Mouse (Mus musculus) left cerebral cortex, adult 11 months (tissue): ENCODE measurements at regions not wholly inside any gene's neighbourhood (a gene's known extent, or its start where the extent isn't known, plus 50 kb on each side); places are given as distances from the start of the nearest gene placed in this dataset.
"Not testable (repeated sequence)": the region's sequence is repeated elsewhere in the genome, so short reads cannot be mapped to it uniquely, and the experiment has no call there.

ENCODE experiments used
- DNase-seq: peaks from one replicate; pipeline ENCODE4 v3.0.0; 2022; ENCODE audit warnings: low spot score

- DNase-seq, result no peak
These were observed 229.5 kb upstream of the Arglu1 start for GRCm38 (mm10) chr8:8919582-8920503.

GRCm38 (mm10) chr8:8919040-8919439 lies 228.7 kb upstream of the Arglu1 start:
- DNase-seq, result no peak

GRCm38 (mm10) chr8:8907478-8908165 lies 217.3 kb upstream of the Arglu1 start:
- DNase-seq, result no peak

- no peak for DNase-seq
These were observed 202.7 kb upstream of the Arglu1 start for GRCm38 (mm10) chr8:8892996-8893395.

- DNase-seq, result no peak
These were observed 187.0 kb upstream of the Arglu1 start for GRCm38 (mm10) chr8:8877286-8877685.

- DNase-seq, result no peak
These were observed 186.6 kb upstream of the Arglu1 start for GRCm38 (mm10) chr8:8876879-8877278.

GRCm38 (mm10) chr8:8876469-8876868 lies 186.1 kb upstream of the Arglu1 start:
- no peak for DNase-seq

- no peak for DNase-seq
These were observed 181.6 kb upstream of the Arglu1 start for GRCm38 (mm10) chr8:8871938-8872337.

- DNase-seq, result no peak
These were observed 180.7 kb upstream of the Arglu1 start for GRCm38 (mm10) chr8:8871039-8871438.

GRCm38 (mm10) chr8:8870487-8870886 lies 180.2 kb upstream of the Arglu1 start:
- DNase-seq, result no peak

- DNase-seq, result no peak
These were observed 179.0 kb upstream of the Arglu1 start for GRCm38 (mm10) chr8:8869338-8869737.

- DNase-seq, result no peak
These were observed 177.6 kb upstream of the Arglu1 start for GRCm38 (mm10) chr8:8867924-8868323.

- DNase-seq, result no peak
These were observed 176.9 kb upstream of the Arglu1 start for GRCm38 (mm10) chr8:8867126-8867777.

- DNase-seq, result no peak
These were observed 172.4 kb upstream of the Arglu1 start for GRCm38 (mm10) chr8:8862767-8863166.

- no peak for DNase-seq
These were observed 171.1 kb upstream of the Arglu1 start for GRCm38 (mm10) chr8:8861331-8861940.

- no peak for DNase-seq
These were observed 168.3 kb upstream of the Arglu1 start for GRCm38 (mm10) chr8:8858636-8859035.

- no peak for DNase-seq
These were observed 162.5 kb upstream of the Arglu1 start for GRCm38 (mm10) chr8:8852656-8853366.

GRCm38 (mm10) chr8:8851271-8851670 lies 160.9 kb upstream of the Arglu1 start:
- DNase-seq, result no peak

- DNase-seq, result no peak
These were observed 160.4 kb upstream of the Arglu1 start for GRCm38 (mm10) chr8:8850766-8851165.

- no peak for DNase-seq
These were observed 157.3 kb upstream of the Arglu1 start for GRCm38 (mm10) chr8:8847579-8847978.

- no peak for DNase-seq
These were observed 152.0 kb upstream of the Arglu1 start for GRCm38 (mm10) chr8:8842326-8842725.

GRCm38 (mm10) chr8:8836166-8836565 lies 145.8 kb upstream of the Arglu1 start:
- not testable (repeated sequence) for DNase-seq
